Mouse (Mus musculus) cortical plate, adult 2 months (tissue): ENCODE measurements at regions not wholly inside any gene's neighbourhood (a gene's known extent, or its start where the extent isn't known, plus 50 kb on each side); places are given as distances from the start of the nearest gene placed in this dataset.

Experiments used
- CTCF ChIP-seq: fragments of 200-500 bp; IDR thresholded peaks from 2 replicates; pipeline ENCODE4 v1.5.1; 2011; ENCODE audit warnings: mild to moderate bottlenecking, control low read depth, low read length; ENCODE audit not compliant: insufficient read depth; ENCODE audit errors: extremely low read depth
- POLR2A ChIP-seq: fragments of 200-500 bp; IDR thresholded peaks from 2 replicates; pipeline ENCODE4 v1.6.1; 2011; ENCODE audit warnings: mild to moderate bottlenecking, low read length, control low read depth; ENCODE audit not compliant: insufficient read depth; ENCODE audit errors: extremely low read depth

- TF ChIP-seq CTCF: no peak
- TF ChIP-seq POLR2A: no peak
Measured at GRCm38 (mm10) chr3:41213533-41213932, 130.7 kb upstream of the Pgrmc2 start.
